Mouse (Mus musculus): ENCODE results near the gene Mat2a. TPM values are rescaled to one million over a fixed set of nuclear protein-coding genes. Genes with fewer than 3 reads are reported as not detected.
A peak's percentile ranks its signal among the peaks of the same experiment; 100 is the strongest.
"Not testable (repeated sequence)": the region's sequence is repeated elsewhere in the genome, so short reads cannot be mapped to it uniquely, and the experiment has no call there.

The Mat2a gene
- total RNA-seq, 4 experiments from 2014 or later, result 191 to 262 (median 238) TPM

DNA sequence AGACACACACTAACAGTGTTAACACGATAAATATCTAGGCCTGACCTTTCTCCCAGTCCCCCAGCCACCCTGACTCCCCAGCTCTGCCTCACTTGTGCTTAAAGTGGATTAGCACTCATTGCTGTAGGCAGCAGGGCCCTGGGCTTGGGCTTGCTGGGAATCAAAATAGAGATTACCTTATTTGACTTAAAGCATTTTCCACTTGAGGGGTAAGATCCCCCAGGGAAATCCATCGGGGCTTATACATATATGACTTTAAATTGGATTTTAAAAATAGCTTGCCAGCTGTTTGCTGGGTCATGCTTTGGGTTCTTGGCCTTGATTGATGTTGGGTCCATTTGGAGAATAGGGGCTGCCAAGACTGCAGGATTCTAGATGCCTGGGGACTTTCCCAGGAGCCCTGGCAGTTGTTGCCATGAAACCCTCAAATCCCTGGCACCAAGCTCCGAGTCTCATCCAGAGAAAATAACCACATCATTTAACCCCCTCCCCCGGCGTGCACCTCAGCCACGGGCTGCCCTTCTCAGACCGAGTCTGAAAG is 15.5 kb upstream of the Mat2a start:
- DNase-seq, result no peak

DNA sequence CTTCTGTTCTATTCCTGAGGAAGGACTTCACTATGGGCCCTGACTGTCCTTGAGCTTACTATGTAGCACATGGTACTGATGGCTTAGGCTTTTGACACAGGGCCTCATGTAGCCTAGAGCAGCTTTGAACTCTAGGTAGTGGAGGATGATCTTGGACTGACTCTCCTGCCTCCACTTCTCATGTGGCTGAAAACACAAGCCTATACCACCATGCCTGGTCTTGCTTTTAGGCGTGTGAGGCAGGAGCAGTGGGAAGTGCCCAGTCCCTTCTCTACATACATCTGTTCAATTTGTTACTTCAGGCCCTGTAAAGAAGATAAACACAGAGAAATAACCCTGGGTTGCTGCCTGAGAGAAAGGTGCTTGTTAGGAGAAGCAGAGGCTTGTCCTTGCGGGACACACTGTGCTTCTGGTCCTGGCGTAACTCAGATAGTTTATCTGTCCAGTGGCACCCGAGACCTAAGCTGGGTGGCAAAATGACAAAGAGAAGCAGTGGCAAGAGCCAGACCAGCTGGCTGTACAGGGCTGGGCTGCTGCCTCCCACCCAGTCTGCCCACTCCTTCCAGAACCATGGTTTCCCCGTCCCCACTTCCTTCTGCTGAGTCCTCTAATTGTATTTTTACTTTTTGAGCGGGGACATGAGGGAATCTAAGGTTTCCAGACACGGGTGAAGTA is 14.9 kb upstream of the Mat2a start:
- no peak for DNase-seq

DNA sequence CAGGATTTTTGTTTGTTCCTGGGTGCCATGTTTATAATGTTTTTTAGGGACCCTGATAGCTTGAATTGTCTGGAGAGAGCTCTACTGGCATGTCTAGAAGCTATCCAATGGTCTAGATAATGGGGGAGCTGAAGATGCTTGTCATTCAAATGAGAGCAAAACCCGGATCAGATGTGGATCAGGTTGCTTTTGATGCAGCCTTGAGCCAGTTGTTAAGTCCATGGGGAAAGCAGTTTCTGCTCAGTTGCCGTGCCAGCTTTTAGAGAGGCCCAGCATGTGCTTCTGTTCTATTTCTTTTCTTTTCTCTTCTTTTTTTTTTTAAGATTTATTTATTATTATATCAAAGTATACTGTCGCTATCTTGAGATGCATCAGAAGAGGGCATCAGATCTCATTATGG is 14.2 kb upstream of the Mat2a start:
- no peak for DNase-seq

DNA sequence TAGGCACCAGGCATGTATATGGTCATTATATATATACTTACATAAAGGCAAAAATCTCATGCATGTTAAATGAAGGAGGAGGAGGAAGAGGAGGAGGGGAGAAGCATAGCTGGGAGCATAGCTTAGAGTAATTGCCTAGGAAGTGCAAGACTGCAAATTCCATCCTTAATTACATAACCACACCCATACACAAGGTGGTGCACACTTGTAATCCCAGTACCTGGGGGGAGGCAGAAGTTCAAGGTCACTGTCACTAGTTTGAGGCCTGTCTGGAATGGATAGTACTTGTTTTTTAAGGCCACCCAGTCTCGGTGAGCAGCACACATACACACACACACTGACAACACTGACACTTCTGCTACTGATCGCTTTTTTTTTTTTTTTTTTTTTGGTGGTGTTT is 13.0 kb upstream of the Mat2a start:
- no peak for DNase-seq

DNA sequence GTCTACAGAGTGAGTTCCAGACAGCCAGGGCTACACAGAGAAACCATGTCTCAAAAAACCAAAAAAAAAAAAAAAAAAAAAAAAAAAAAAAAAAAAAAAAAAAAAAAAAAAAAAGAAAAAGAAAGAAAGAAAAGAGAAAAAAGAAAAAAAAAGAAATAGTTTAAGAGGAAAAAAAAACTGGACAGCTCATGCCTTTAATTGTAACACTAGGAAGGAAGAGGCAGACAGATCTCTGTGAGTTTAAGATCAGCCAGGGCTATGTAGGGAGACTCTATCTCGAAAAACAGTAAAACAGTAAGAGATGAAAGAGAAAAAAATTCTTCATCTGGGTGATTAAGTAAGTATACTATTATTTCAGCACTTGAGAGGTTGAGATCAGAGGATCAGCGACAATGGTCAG is 12.4 kb upstream of the Mat2a start:
- DNase-seq, result not testable (repeated sequence)

DNA sequence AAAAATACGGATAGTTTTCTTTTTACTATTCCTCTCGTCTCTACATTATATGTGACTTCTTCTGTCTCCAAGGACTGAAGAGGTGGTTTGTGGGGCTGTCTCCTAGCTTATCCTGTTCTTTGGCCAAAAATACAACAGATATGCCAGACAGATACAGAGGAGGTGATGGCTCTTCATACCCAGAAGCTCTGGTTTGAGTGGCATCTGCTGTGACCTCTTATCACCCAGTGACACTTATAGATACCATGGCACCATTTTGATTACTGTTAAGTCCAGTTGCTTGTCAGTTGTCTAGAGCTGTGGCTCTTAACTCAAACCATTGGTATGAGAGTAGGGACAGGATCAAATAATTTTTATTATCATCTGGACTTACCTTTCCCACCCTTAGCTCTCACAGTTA is 8.1 kb upstream of the Mat2a start:
- no peak for DNase-seq

DNA sequence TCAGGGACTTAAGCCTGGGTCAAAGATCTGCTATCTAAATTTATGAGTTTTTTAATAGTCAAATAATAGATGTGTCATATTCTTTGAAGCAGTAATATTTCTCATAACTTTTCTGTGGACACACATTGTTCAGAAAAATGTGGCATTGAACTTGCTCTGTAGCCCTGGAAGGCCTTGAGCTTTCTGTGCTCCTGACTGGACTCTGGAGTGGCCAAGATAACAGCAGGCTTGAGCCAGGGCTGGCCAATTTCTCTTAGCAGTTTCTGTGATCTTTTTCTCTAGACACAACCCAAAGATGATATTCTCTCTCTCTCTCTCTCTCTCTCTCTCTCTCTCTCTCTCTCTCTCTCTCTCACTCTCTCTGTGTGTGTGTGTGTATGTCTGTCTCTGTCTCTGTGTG is 5.7 kb upstream of the Mat2a start:
- no peak for DNase-seq

DNA sequence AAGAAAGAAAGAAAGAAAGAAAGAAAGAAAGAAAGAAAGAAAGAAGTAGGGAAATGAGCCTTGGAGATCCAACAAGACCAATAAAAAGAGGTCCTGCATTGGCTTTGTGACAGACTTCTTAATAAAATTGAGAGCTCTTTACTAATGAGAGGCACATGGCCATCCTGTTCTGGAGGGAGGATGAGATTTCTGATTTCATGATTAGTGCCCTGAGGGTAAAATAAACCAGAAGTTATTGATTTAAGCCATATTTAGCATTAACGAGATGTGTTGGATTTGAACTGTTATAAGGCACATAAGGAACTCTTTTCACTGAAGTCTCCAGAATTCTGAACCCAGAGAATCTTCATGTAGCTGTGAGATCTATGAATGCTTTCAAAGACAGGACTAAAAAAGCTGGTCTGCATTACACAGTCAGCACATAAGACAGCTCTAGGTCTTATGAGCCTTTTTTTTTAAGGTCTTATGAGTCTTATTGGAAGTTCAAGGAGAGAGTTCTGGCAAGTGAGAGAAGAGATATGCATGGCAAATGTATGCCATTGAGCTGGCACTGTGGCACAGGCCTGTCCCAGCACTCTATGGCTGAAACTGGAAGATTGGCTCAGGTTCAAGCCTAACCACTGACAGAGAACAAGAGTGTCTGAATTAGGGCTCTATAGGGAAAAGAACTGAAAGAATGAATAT is 3.7 kb upstream of the Mat2a start:
- DNase-seq, result no peak

DNA sequence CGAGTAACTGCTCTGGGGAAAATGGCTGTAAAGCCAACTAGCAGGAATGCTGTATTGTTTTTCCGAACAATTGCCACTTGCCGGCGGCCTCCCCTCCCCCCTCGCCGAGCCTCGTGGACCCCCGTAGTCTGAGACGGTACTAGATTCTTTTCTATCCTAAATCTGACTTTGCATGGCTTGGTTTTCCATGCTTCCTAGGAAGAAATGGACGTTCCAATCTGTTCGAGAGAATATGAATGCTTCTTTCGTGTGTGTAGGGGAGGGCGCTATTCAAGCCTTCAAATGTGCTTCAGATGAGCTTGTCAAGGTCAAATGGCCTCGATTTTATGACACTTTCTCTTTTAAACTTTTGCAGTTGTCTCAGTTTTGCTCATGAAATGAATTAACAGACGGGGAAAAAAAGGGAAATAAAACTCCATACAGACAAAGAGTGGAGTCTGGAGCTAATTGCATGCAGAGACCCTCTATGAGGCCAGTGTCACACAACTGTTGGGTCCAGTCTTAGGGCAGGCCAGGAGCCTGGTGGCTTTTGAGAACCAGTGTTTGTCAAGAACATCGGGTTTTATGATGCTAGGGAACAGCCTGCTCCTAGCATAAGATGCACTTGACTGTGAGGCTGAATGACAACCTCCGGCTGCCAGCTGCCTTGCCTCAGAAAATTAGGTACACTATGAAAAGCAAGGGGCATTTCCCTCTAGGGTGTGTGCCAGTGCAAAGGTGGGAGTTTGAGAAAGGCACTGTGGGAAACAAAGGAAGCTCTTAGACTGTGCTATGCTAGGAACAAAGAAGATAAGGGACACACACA is 1.0 kb upstream of the Mat2a start:
- DNase-seq, result no peak

DNA sequence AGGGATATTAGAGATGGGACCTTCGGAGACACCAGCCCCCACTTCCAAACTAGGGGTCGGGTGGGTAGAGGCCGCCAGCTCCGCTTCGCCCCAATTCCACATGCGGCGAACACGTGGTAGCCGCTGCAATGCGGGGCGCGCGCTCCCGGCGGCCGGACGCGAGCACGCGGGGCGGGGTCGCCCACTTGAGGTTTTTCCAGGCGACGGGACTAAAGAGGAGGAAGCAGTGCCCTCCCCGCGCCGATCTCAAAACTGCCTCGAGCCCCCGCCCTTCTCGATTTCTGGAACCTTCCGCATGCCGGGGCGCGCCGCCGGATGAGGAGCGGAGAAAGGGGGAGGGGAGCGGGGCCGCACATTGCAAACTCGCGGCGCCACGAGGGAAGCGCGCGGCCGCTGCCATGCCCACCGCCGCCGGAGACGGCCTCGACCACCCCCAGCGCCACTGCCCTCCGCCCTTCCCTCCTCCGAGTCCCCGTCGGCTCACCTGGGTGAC is 450 bp downstream of the Mat2a start:
- peak; percentile 90 for DNase-seq

DNA sequence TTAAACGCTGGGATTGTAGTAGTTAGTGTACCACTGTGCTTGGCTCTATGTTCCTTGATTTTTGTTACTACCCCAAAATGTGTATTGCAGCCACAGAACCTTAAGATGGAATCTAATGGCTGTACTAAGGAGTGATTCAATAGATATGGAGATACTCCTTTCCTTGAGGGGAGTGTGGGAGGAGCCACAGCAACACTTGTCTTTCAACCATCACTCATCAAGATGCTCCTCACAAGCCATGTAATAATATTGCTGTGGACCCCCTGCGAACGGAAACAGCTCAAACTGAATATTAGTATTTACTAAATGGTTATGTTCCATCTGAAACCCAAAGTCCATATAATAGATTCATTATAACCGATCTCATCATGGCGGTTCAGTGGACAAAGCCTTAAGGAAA is 1.1 kb downstream of the Mat2a start:
- no peak for DNase-seq

DNA sequence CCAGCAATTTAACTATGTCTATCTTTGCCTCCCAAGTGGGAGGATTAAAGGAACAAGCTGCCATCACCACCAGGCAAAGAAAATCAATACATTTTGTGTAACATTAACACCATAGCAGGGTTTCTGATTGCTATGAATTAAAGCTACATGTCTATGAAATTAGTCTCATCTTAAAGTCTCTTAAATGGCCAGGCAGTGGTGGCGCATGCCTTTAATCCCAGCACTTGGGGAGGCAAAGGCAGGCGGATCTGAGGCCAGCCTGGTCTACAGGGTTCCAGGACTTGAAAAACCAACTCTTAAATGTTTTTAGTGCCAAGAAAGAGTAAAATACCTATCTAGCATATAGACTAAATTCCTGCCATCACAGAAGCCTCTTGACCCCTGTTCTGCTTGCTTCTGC is 7.2 kb downstream of the Mat2a start:
- no peak for DNase-seq

DNA sequence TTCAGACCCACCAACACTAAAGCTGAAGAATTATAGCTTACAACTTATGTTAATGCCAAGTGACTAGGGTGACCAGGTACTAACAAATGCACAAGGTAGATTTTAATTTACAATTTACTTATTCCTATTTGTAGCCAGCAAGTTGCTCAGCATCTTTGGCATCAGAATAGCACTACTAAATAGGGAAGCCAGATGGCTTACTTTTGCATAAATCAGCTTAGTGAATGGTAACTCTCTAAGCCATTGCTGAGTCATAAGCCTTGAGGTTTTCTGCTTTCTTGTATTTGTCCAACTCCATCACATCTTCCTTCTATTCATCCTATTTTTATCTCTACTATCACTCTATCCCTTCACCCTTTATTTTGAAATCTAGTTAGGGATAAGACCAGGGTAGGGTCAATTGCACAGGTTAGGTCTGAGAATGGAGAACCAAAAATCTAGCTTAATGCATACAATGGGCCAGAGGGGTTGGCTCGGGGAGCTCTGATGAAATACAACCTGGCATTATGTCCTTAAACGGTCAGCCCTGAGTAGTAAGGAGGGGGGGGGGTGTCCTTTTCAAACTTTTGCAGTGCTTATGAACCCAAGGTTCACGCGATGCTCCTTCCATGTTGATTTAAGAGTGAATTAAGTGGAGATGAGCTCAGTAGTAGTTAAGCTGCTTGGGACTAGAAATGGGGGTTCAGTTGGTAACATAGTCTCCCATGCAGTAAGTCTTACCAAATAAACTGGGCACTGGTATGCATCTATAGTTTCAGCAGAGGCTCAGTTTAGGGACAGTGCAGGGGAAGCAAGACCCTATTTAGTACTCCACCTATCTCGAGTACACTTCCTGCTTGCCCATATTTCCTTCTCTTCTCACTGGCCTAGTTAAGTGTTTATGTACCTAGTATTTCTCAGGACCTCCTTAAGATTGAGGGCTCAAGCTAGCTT is 8.1 kb downstream of the Mat2a start:
- DNase-seq, result no peak

DNA sequence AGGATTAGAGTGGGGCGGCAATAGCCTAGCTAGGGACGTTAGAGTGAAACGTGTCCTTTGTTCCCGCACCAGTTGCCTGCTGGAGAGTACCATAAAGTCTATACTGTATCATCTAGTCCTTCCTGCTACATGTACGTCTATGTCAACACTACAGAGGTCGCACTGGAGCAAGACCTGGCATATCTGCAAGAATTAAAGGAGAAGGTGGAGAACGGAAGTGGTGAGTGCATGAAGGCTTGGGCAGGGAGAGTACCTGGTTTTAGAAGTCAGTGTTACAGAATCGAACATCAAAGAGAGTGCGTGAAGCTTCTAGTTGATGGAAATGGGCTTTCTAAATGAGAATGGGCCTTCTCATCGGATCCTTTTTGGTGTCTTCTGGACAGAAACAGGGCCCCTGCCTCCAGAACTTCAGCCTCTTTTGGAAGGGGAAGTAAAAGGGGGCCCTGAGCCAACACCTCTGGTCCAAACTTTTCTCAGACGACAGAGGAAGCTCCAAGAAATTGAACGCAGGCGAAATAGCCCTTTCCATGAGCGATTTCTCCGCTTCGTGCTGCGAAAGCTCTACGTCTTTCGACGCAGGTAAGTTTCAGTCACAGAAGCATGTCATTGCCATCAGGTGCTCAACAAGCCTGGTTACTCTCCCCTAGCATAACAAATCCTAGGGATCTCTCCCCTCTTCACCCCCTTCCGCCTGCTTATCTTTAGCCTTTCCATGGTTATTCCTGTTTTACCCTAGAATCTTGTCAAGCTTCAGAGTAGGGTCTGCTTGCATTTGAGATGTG is 10.1 kb downstream of the Mat2a start:
- no peak for DNase-seq

DNA sequence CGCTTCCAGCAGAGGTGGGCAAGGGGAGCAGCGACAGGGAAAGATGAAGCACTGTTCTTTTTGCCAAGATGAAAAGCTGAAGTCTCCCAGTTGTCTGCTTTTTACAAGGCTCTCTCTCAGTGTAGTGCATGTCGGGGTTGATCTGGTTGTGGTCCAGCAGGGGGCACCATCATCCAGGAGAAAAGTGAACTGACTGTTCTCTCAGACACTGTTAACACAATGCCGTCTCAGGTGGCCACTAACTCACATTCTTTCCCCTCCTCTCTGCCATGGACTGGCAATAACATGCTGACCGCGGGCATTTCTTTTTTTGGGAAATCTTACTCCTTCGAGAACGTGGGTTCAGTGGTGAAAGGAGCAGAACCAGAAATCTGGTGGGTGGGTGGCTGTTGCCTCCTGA is 11.3 kb downstream of the Mat2a start:
- DNase-seq, result peak; percentile 61

DNA sequence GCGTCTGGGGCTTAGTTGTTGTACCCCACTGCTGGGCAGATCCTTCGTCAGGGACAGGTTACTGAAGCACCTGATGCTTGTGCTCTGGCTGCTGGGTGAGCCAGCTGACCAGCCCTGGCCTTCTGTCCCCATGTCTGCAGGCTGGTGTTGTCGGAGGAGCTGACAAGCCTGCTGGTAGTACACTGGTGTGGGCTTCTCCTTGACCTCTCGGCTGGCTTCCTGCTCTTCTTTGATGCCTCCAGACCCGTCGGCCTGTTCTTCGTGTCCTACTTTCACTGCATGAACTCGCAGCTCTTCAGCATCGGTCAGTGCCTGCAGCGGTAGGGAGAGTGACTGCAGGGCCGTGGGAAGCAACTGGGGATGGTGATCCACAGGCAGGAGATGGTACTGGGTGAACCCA is 13.7 kb downstream of the Mat2a start:
- DNase-seq, result no peak

DNA sequence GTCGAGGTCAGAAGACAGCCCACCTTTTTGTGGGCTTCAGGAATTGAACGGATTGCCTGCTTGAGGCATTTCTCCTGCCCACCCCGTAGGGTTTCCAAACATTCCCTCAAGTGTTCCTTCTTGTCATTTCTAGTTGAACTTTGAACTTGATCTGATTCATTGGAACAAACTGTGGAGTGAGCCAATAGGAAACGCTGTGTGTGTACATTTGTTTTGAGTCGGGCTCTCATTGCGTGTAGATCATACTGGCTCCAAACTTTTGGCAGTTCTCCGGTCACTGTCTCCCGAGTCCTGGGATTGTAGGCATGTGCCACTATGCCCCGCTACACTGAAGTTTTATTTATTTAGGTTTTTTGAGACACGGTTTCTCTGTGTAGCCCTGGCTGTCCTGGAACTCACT is 18.5 kb downstream of the Mat2a start:
- no peak for DNase-seq

DNA sequence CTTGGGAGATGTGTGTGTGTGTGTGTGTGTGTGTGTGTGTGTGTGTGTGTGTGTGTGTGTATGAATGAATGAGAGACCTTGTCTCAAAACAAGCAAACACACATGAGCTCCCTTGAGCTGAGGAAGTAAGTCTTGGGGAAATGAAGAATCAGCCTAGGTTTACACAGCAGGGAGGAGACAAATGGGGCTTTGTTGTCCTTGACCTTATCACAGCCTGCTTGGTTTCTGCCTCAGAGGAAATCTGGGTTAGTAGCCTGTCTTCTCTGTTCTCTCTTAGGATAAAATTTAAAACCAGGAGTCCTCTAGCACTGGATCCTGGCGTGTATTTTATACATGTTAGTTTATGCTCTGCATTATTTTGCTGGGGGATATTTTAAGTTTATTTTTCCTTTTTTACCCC is 19.6 kb downstream of the Mat2a start:
- DNase-seq, result no peak

DNA sequence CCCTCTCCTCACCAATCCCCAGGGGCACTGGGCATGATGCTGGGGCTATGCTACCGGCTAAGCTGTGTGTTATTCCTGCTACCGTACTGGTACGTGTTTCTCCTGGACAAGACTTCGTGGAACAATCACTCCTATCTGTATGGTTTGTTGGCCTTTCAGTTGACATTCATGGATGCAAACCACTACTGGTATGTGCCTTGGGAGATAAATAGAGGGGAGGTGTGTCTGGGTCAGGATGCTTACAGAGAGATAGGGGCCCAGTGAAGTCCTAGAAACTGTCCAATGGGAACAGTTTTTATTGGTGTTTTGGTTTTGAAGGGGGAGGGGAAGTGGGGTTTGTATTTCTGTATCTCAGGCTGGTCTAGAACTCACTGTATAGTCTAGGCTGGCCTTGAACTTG is 21.1 kb downstream of the Mat2a start:
- no peak for DNase-seq

DNA sequence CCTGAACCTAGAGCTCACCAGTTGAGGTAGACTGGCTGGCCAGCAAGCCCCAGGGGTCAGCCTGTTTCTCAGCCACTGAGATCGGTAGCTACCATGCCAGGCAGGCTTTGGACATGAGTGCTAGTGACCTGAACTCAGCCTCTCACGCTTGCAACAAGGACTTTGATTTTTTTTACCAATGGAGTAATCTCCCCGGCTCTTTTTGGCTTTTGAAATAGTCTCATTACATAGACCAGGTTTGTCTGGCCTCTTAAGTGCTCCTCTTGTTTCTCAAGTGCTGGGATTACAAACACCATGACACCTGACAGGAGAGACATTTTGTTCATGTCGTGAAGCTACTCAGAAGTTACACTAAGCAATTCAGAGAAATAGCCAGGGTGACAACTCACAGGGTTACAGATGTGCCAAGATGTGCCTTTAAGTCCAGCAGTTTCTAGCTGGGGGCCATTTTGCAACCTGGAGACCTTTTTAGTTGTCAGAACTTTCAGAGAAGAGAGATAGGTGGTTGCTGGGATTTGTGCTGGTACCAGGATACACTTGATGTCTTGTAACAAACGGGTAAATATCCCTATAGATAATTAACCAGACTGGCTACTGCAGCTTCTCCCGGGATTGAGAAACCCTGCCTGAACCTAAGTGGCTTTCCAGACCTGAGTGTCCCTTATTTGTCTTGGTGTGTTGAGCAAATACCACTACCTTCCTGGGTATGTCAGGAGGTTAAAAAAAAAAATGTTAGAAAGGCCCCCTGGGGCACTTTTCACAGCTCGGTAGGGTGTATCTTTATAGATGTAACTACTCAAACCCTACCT is 23.2 kb downstream of the Mat2a start:
- DNase-seq, result no peak
